In the genomic region with DNA sequence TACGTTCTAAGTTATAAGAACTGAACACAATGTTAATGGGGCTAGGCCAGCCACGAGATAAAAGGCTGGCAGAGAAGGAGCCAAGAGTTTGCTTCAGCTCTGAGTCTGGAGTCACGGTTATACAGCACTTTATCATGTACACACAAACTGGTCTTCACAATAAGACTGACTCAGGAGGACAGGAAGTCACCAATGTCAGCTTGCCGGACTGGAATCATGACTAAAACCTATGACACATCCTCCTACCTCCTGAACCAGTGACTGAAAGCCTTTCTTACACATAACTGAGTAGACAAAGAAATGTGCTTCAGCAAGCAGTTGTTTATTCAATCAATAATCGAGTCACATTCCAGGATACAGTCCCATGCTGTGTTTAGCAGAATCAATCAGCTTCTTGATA, we compare ENCODE assay signal across 19 mouse cellular contexts. TPM values are rescaled to one million over a fixed set of nuclear protein-coding genes. Genes with fewer than 3 reads are reported as not detected.
DNase-seq lines count a peak whose midpoint lies in the region; ATAC-seq and TF ChIP-seq lines count a peak whose summit lies in the region.
"Had no signal": no experiment of that assay in that cellular context is flagged by ENCODE, and none has a peak within 500 bp of the region (broad histone marks: within the 10 kb centered on the region; RNA-seq: fewer than 3 reads in every experiment).

No protein-coding gene starts in this region.

- no peaks in the 10 kb centered on the region for H3K9me3 ChIP-seq in lung, embryonic 16.5 days (ENCODE audit: control insufficient read depth, low read length)
- H3K9me3 ChIP-seq: embryonic facial prominence, embryonic 13.5 days; forebrain, embryonic 10.5 days; heart, embryonic 12.5 days; kidney, embryonic 15.5 days; liver, embryonic 13.5 days; neural tube, embryonic 13.5 days had no signal

- no peak overlapping the region for H3K9ac ChIP-seq in lung, embryonic 16.5 days (ENCODE audit: low read length)
- H3K9ac ChIP-seq: embryonic facial prominence, embryonic 13.5 days; heart, embryonic 12.5 days; kidney, embryonic 15.5 days; liver, embryonic 13.5 days; neural tube, embryonic 13.5 days had no signal

- no peaks in the 10 kb centered on the region for H3K4me1 ChIP-seq in lung, embryonic 16.5 days (replicated peaks; ENCODE audit: control insufficient read depth, insufficient read depth, low read length)
- H3K4me1 ChIP-seq in lung, adult 2 months (ENCODE audit: control insufficient read depth, insufficient read depth, low read length): peaks cover 9% of the 10 kb centered on the region
- H3K4me1 ChIP-seq: embryonic facial prominence, embryonic 13.5 days; forebrain, embryonic 10.5 days; liver, embryonic 13.5 days; neural tube, embryonic 13.5 days had no signal

- H3K4me3 ChIP-seq in lung, embryonic 16.5 days (ENCODE audit: low read length): no peak overlapping the region
- H3K4me3 ChIP-seq in lung, adult 2 months (replicated peaks; ENCODE audit: extremely low read depth, low read depth, low read length): no peak overlapping the region
- H3K4me3 ChIP-seq in myocyte: no peak overlapping the region
- H3K4me3 ChIP-seq: embryonic facial prominence, embryonic 13.5 days; forebrain, embryonic 10.5 days; heart, embryonic 12.5 days; kidney, embryonic 15.5 days; liver, embryonic 13.5 days; neural tube, embryonic 13.5 days had no signal

- H3K27ac ChIP-seq in lung, embryonic 16.5 days (ENCODE audit: low read length): no peak overlapping the region
- H3K27ac ChIP-seq: embryonic facial prominence, embryonic 13.5 days; forebrain, embryonic 10.5 days; kidney, embryonic 15.5 days; liver, embryonic 13.5 days; macrophage; neural tube, embryonic 13.5 days had no signal

- WGBS in lung, embryonic 16.5 days: 46% methylated on average over 5 of the region's 5 CpGs
- WGBS in lung, adult 2 months: 40% methylated on average over 5 of the region's 5 CpGs

- peak; percentile 62 to 82 for DNase-seq in adrenal gland, adult (ENCODE audit: inconsistent age in 2 of 2, low spot score in 1 of 2)
- no peak for DNase-seq in adrenal gland, postnatal 25 days
- DNase-seq in lung, adult 2 months: no peak
- DNase-seq in adrenal gland, postnatal 14 days: peak; percentile 37
- DNase-seq in frontal cortex, postnatal 14 days (ENCODE audit: low spot score in 2 of 2): no peak
- no peak for DNase-seq in spleen, adult 12 weeks (ENCODE audit: low spot score)
- DNase-seq: cerebellum, adult 8-10 months; gastrocnemius, postnatal 25 days; heart, postnatal 4 days; liver, embryonic 13.5 days; right cerebral cortex, postnatal 4 days had no signal

- no peak overlapping the region for H3ac ChIP-seq in myocyte (ENCODE audit: control insufficient read depth, insufficient read length)

- H3K4me2 ChIP-seq in lung, embryonic 16.5 days (ENCODE audit: low read depth, low read length): no peak overlapping the region
- peak overlapping the region; percentile 0 for H3K4me2 ChIP-seq in myocyte (ENCODE audit: low read depth)
- H3K4me2 ChIP-seq: embryonic facial prominence, embryonic 13.5 days; heart, embryonic 12.5 days; kidney, embryonic 15.5 days; liver, embryonic 13.5 days; neural tube, embryonic 13.5 days had no signal

- TF ChIP-seq CTCF in lung, adult 2 months (IDR thresholded peaks at IDR 0.05; ENCODE audit: insufficient read depth, low read length): no peak

- no peaks in the 10 kb centered on the region for H3K27me3 ChIP-seq in lung, embryonic 16.5 days (ENCODE audit: control insufficient read depth, insufficient read depth, low read depth, low read length)
- H3K27me3 ChIP-seq in myocyte (ENCODE audit: control insufficient read depth, insufficient read depth, insufficient read length): no peaks in the 10 kb centered on the region
- H3K27me3 ChIP-seq: embryonic facial prominence, embryonic 13.5 days; heart, embryonic 12.5 days; kidney, embryonic 15.5 days; liver, embryonic 13.5 days; neural tube, embryonic 13.5 days had no signal

- H3K79me2 ChIP-seq in myocyte (ENCODE audit: control insufficient read depth, insufficient read depth): peaks cover 41% of the 10 kb centered on the region

- TF ChIP-seq POLR2A in lung, adult 2 months (IDR thresholded peaks at IDR 0.05; ENCODE audit: borderline replicate concordance, extremely low read depth, low read depth, low read length): no peak
- TF ChIP-seq POLR2A in myocyte (IDR thresholded peaks at IDR 0.05; ENCODE audit: insufficient read length, low read depth): no peak

- no peaks in the 10 kb centered on the region; the same call in 1 of the 2 replicates for H3K36me3 ChIP-seq in lung, embryonic 16.5 days (ENCODE audit: control insufficient read depth, insufficient read depth, low read length)
- H3K36me3 ChIP-seq in myocyte (ENCODE audit: control insufficient read depth, insufficient read depth): no peaks in the 10 kb centered on the region
- H3K36me3 ChIP-seq: forebrain, embryonic 10.5 days; kidney, embryonic 15.5 days; liver, embryonic 13.5 days; neural tube, embryonic 13.5 days had no signal

- ATAC-seq in lung, embryonic 16.5 days (ENCODE audit: low read depth): 0 out of 2 replicates have a peak, but pooled peaks have one; percentile 26

TF ChIP-seq in myocyte, 11 proteins besides CTCF, POLR2A, EP300 and RAD21:
- no peak for TF ChIP-seq E2F4 (IDR thresholded peaks at IDR 0.05; ENCODE audit: insufficient read depth)
- no peak for TF ChIP-seq SRF (IDR thresholded peaks at IDR 0.05; ENCODE audit: control insufficient read depth, insufficient read length, low read depth)
- TF ChIP-seq REST (IDR thresholded peaks at IDR 0.05; ENCODE audit: insufficient read depth, insufficient read length): no peak
- no peak for TF ChIP-seq TCF3 (IDR thresholded peaks at IDR 0.05; ENCODE audit: insufficient read length, low read depth)
TF ChIP-seq in myocyte: peak in this region for 0.

RNA-seq across cellular contexts. Expression of gene Peak1, which starts 47.2 kb away (rescaled TPM):
- total RNA-seq in adrenal gland, postnatal 25 days (2021): 61.1 and 64.9 TPM in 2 replicates
- polyA plus RNA-seq in lung, embryonic 16.5 days (2015; fragmentation: Nextera tagmentation; extraction: Ambion mirVana): 26.4 and 27.1 TPM in 2 replicates
- 16.3 and 22.4 TPM in 2 replicates for polyA plus RNA-seq in lung, adult 2 months (2012; rRNA removed)
- 45.1 and 52.2 TPM in 2 replicates for total RNA-seq in adrenal gland, postnatal 14 days (2021)
- polyA plus RNA-seq in myocyte (2012; fragmentation: generic; extraction: Trizol): 13.3 TPM

RNA-seq across cellular contexts. Expression of gene Hmg20a, which starts 47.7 kb away (rescaled TPM):
- total RNA-seq in adrenal gland, postnatal 25 days (2021): 41.6 and 52.3 TPM in 2 replicates
- polyA plus RNA-seq in lung, embryonic 16.5 days (2015; fragmentation: Nextera tagmentation; extraction: Ambion mirVana): 57.9 and 60.6 TPM in 2 replicates
- 20.7 and 29.4 TPM in 2 replicates for polyA plus RNA-seq in lung, adult 2 months (2012; rRNA removed)
- total RNA-seq in adrenal gland, postnatal 14 days (2021): 33.3 and 37.3 TPM in 2 replicates
- polyA plus RNA-seq in myocyte (2012; fragmentation: generic; extraction: Trizol): 13.8 TPM

Comparison
In these comparisons a context has a peak if more than half of its experiments do, and no peak if none do; other contexts are left out.
1. DNase-seq: peak in adrenal gland, adult (2 of 2) and adrenal gland, postnatal 14 days (single experiment); none in adrenal gland, postnatal 25 days (single experiment), lung, adult 2 months (single experiment), frontal cortex, postnatal 14 days (0 of 2) and spleen, adult 12 weeks (single experiment).